Mouse (Mus musculus): ENCODE data around the gene Cdkn1c. TPM values are rescaled to one million over a fixed set of nuclear protein-coding genes. Genes with fewer than 3 reads are reported as not detected.

Cdkn1c gene
- under 1 TPM; 0.77 to 0.93 TPM for total RNA-seq (2023)

GRCm38 (mm10) chr7:143460874-143461273, at the start of gene Cdkn1c:
TSS of gene Cdkn1c (minus strand) at chr7:143461050.

GRCm38 (mm10) chr7:143502418-143503200, 41.8 kb upstream of the Cdkn1c start, which contains the start of gene Phlda2:
TSS of gene Phlda2 (minus strand) at chr7:143503150.

GRCm38 (mm10) chr7:143473347-143474101, 12.7 kb upstream of the Cdkn1c start, which contains the start of gene Slc22a18:
TSS of gene Slc22a18 (plus strand) at chr7:143473736.

Other genes with a start within 250 kb of the Cdkn1c start
- under 1 TPM; 0.71 to 0.99 TPM for gene Slc22a18, start 12.7 kb upstream of the Cdkn1c start, total RNA-seq (2023)
- gene Phlda2, start 42.1 kb upstream of the Cdkn1c start, total RNA-seq (2023) = not detected
- 10 to 100 TPM; 84.0 to 92.4 TPM for gene Nap1l4, start 88.1 kb upstream of the Cdkn1c start, total RNA-seq (2023)
- 10 to 100 TPM; 26.5 to 40.6 TPM for gene Cars, start 139.0 kb upstream of the Cdkn1c start, total RNA-seq (2023)
- 1 to 10 TPM; 7.9 to 8.3 TPM for gene Tnfrsf26, start 167.7 kb upstream of the Cdkn1c start, total RNA-seq (2023)
- 1 to 10 TPM; 1.7 to 2.3 TPM for gene Tnfrsf22, start 188.6 kb upstream of the Cdkn1c start, total RNA-seq (2023)
- 1 to 10 TPM; 5.2 to 8.1 TPM for gene Tnfrsf23, start 224.8 kb upstream of the Cdkn1c start, total RNA-seq (2023)